12 mouse cellular contexts compared by ENCODE assay signal in genomic region chr5:69795316-69795715, GRCm38 (mm10).
"Had no signal": no experiment of that assay in that cellular context is flagged by ENCODE, and none has a peak within 500 bp of the region (broad histone marks: within the 10 kb centered on the region; RNA-seq: fewer than 3 reads in every experiment).

No protein-coding gene starts in this region.

- H3K27ac ChIP-seq: midbrain, embryonic 13.5 days; midbrain, embryonic 15.5 days; neural tube, embryonic 12.5 days; stomach, embryonic 15.5 days; stomach, postnatal 0 days had no signal

- H3K4me1 ChIP-seq: midbrain, embryonic 13.5 days; midbrain, embryonic 15.5 days; neural tube, embryonic 12.5 days; stomach, embryonic 15.5 days had no signal

- H3K9me3 ChIP-seq: midbrain, embryonic 13.5 days; midbrain, embryonic 15.5 days; neural tube, embryonic 12.5 days; stomach, embryonic 15.5 days had no signal

- H3K36me3 ChIP-seq: midbrain, embryonic 13.5 days; midbrain, embryonic 15.5 days; neural tube, embryonic 12.5 days; stomach, embryonic 15.5 days had no signal

- DNase-seq: lung, adult 18-20 months; lung, postnatal 10 days; lung, postnatal 4 days; right cerebral cortex, postnatal 14 days; thymus, adult 2 months; thymus, postnatal 25 days; thymus, postnatal 4 days had no signal

- H3K27me3 ChIP-seq: midbrain, embryonic 13.5 days; midbrain, embryonic 15.5 days; neural tube, embryonic 12.5 days; stomach, embryonic 15.5 days had no signal

- H3K4me3 ChIP-seq: midbrain, embryonic 13.5 days; midbrain, embryonic 15.5 days; neural tube, embryonic 12.5 days; stomach, embryonic 15.5 days had no signal
